Mouse (Mus musculus) G1E-ER4 (cell line): Measurements from ENCODE around the gene Tmub2. TPM values are rescaled to one million over a fixed set of nuclear protein-coding genes. Genes with fewer than 3 reads are reported as not detected.

Experiments used
- GATA1 ChIP-seq: IDR thresholded peaks from one replicate; pipeline ENCODE4 v1.8.0; 2012; ENCODE audit warnings: low read length, inconsistent platforms
- polyA plus RNA-seq: library from polyadenylated mRNA; stranded (reverse); fragments of >175 nt; gene quantifications from 2 replicates; pipeline ENCODE4 v1.2.3, GENCODE M21; 2012

Tmub2 gene
- polyA plus RNA-seq, 1 experiment: 44.5 TPM

DNA sequence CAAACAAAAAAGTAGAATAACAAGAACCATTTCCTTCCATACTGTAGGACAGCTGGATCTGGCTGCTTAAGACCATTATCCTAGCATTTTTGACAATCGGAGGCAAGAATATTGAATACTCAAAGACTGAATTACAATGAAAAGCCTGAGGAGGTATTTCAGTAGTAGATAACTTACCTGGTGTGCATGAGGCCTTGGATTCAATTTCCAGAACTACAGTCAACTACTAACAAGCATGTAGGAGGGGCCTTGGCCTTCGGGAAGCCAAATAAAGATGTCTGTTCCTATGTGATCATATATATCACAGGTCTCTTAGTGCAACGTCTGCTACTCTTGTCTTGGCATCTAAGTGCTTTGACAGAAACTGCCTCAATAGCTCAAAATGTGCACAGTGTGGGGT is 45.3 kb downstream of the Tmub2 start:
- TF ChIP-seq GATA1: no peak

- TF ChIP-seq GATA1: no peak
Observed at GRCm38 (mm10) chr11:102331806-102332205, 47.1 kb downstream of the Tmub2 start.

GRCm38 (mm10) chr11:102333061-102333460 is 48.3 kb downstream of the Tmub2 start:
- TF ChIP-seq GATA1: no peak

DNA sequence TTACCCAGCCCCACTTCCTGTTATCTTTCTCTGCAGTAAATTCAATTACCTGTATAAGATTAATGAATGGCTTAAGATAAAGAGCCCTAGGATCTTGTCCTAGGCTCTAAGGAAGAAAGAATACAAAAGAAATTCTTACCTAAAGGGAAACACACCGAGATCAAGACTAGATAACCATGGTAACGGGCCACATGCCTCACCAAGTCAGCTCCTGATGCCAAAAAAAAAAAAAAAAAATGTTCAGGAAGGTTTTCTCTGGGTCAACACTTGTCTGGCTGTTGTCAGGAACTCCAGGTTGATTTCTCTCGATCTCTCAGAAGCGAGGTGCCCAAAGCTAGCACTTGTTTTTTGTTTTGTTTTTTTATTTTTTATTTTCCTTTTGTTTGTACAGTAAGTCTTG is 49.3 kb downstream of the Tmub2 start:
- no peak for TF ChIP-seq GATA1

GRCm38 (mm10) chr11:102334973-102335700 is 50.4 kb downstream of the Tmub2 start:
- no peak for TF ChIP-seq GATA1

- no peak for TF ChIP-seq GATA1
Observed at GRCm38 (mm10) chr11:102336191-102336590, 51.5 kb downstream of the Tmub2 start.

DNA sequence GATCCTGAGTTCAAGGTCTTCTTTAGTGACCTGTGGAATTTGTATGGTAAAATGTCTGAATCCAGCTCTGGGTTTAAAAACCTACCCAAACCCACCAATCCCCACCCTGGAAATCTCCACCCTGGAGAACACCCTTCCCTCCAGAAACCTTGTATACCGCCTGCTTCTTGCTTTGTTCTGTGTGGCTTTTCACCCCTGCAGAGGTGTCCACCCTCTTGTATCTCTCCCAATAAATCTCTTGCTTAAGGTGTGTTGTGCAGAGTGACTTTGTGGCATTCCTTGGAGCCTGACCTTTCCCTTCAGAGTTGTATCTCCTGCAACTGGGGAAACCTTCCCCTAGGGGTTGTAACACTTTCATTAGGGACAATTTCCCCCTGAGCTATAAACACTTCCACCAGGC is 53.2 kb downstream of the Tmub2 start:
- TF ChIP-seq GATA1: no peak

- TF ChIP-seq GATA1: no peak
Observed at GRCm38 (mm10) chr11:102338561-102338960, 53.8 kb downstream of the Tmub2 start.

Other genes starting within 250 kb of the Tmub2 start
- gene Cd300lg, start 243.4 kb upstream of the Tmub2 start, polyA plus RNA-seq: not detected in 2 replicates
- gene Mpp2, start 196.4 kb upstream of the Tmub2 start, polyA plus RNA-seq: 17.3 and 17.7 TPM in 2 replicates
- gene Ppy, start 183.6 kb upstream of the Tmub2 start, polyA plus RNA-seq: not detected in 2 replicates
- gene Pyy, start 177.1 kb upstream of the Tmub2 start, polyA plus RNA-seq: not detected in 2 replicates
- not detected in 2 replicates for gene Nags, start 139.4 kb upstream of the Tmub2 start, polyA plus RNA-seq
- gene Tmem101, start 128.5 kb upstream of the Tmub2 start, polyA plus RNA-seq: 13.0 and 14.8 TPM in 2 replicates
- gene Lsm12, start 99.6 kb upstream of the Tmub2 start, polyA plus RNA-seq: 106 and 164 TPM in 2 replicates
- 21.2 and 21.5 TPM in 2 replicates for gene G6pc3, start 95.3 kb upstream of the Tmub2 start, polyA plus RNA-seq
- 34.9 and 38.8 TPM in 2 replicates for gene Hdac5, start 54.8 kb upstream of the Tmub2 start, polyA plus RNA-seq
- gene BC030867, start 36.0 kb upstream of the Tmub2 start, polyA plus RNA-seq: 4.7 and 11.3 TPM in 2 replicates
- not detected in 2 replicates for gene Asb16, start 16.2 kb upstream of the Tmub2 start, polyA plus RNA-seq
- gene Atxn7l3, start 11.7 kb downstream of the Tmub2 start, polyA plus RNA-seq: 67.5 and 84.9 TPM in 2 replicates
- gene Ubtf, start 34.8 kb downstream of the Tmub2 start, polyA plus RNA-seq: 180 and 263 TPM in 2 replicates
- 7.0 and 10.8 TPM in 2 replicates for gene Slc4a1, start 81.3 kb downstream of the Tmub2 start, polyA plus RNA-seq
- not detected in 2 replicates for gene Rundc3a, start 108.5 kb downstream of the Tmub2 start, polyA plus RNA-seq
- 260 and 309 TPM in 2 replicates for gene Slc25a39, start 123.0 kb downstream of the Tmub2 start, polyA plus RNA-seq
- 13.2 and 18.9 TPM in 2 replicates for gene Grn, start 145.4 kb downstream of the Tmub2 start, polyA plus RNA-seq
- 0.23 and 0.30 TPM in 2 replicates for gene Fam171a2, start 162.8 kb downstream of the Tmub2 start, polyA plus RNA-seq
- 18.0 and 29.0 TPM in 2 replicates for gene Itga2b, start 185.2 kb downstream of the Tmub2 start, polyA plus RNA-seq